Mouse (Mus musculus) lung, adult 2 months (tissue): ENCODE data around the gene Dst. TPM values are rescaled to one million over a fixed set of nuclear protein-coding genes. Genes with fewer than 3 reads are reported as not detected.

Experiments used
- DNase-seq: peaks from one replicate; pipeline ENCODE4 v3.0.0; 2022
- H3K4me1 ChIP-seq: fragments of 200-500 bp; 2 replicates; pipeline ENCODE4 v1.6.1; 2011; ENCODE audit warnings: low read length; ENCODE audit not compliant: control insufficient read depth, insufficient read depth
- H3K4me3 ChIP-seq: fragments of 200-500 bp; replicated peaks from 2 replicates; pipeline ENCODE3; 2011; ENCODE audit warnings: low read depth, mild to moderate bottlenecking, control low read depth, low read length; ENCODE audit errors: extremely low read depth
- CTCF ChIP-seq: fragments of 200-500 bp; IDR thresholded peaks from 2 replicates; pipeline ENCODE4 v1.5.1; 2011; ENCODE audit warnings: mild to moderate bottlenecking, low read length, control low read depth; ENCODE audit not compliant: insufficient read depth
- POLR2A ChIP-seq: fragments of 200-500 bp; IDR thresholded peaks from 2 replicates; pipeline ENCODE4 v1.6.1; 2011; ENCODE audit warnings: low read depth, mild to moderate bottlenecking, control low read depth, low read length, borderline replicate concordance; ENCODE audit errors: extremely low read depth
- WGBS: fragments of 180-500 bp; shearing (Covaris S2); methylation state at CpG from one replicate; pipeline ENCODE4 v1.1.7; 2018; 5-methylcytosine and 5-hydroxymethylcytosine counted together
- polyA plus RNA-seq: library from polyadenylated mRNA; depleted of rRNA; stranded (reverse); fragments of >200 nt; gene quantifications from 2 replicates; pipeline ENCODE4 v1.2.3, GENCODE M21; 2012

Dst gene
- polyA plus RNA-seq, 1 experiment, result 55.4 TPM

- TF ChIP-seq CTCF, result no peak
- no peak for TF ChIP-seq POLR2A
- WGBS, result 65% methylated on average over 7 of the region's 7 CpGs
Measured at GRCm38 (mm10) chr1:33922975-33923374, 14.9 kb downstream of the Dst start.

GRCm38 (mm10) chr1:33925283-33925682 lies 17.3 kb downstream of the Dst start:
- Histone ChIP-seq H3K4me1 (no peaks in the 10 kb centered on the region), H3K4me3 (no peak overlapping the region)
- WGBS, result 56% methylated on average over 3 of the region's 3 CpGs
- no peak for DNase-seq
- TF ChIP-seq POLR2A (no peak), CTCF (no peak)

More at GRCm38 (mm10) chr1:33922975-33923374, 14.9 kb downstream of the Dst start:
- H3K4me3 ChIP-seq, result no peak overlapping the region
- H3K4me1 ChIP-seq, result no peaks in the 10 kb centered on the region
- no peak for DNase-seq

- DNase-seq, result no peak
- TF ChIP-seq CTCF (no peak), POLR2A (no peak)
- no peaks in the 10 kb centered on the region for H3K4me1 ChIP-seq
- no peak overlapping the region for H3K4me3 ChIP-seq
- WGBS, result 73% methylated on average over 7 of the region's 7 CpGs
Measured at GRCm38 (mm10) chr1:33927466-33927865, 19.4 kb downstream of the Dst start.

- 89% methylated on average over 8 of the region's 8 CpGs for WGBS
- H3K4me3 ChIP-seq, result no peak overlapping the region
- H3K4me1 ChIP-seq, result no peaks in the 10 kb centered on the region
- TF ChIP-seq POLR2A (no peak), CTCF (no peak)
- no peak for DNase-seq
Measured at GRCm38 (mm10) chr1:33931791-33932190, 23.8 kb downstream of the Dst start.

- TF ChIP-seq POLR2A (no peak), CTCF (no peak)
- H3K4me3 ChIP-seq, result no peak overlapping the region
- WGBS, result 89% methylated on average over 3 of the region's 3 CpGs
- no peak for DNase-seq
- H3K4me1 ChIP-seq, result no peaks in the 10 kb centered on the region
Measured at GRCm38 (mm10) chr1:33932196-33932595, 24.2 kb downstream of the Dst start.

- TF ChIP-seq POLR2A (no peak), CTCF (no peak)
- 69% methylated on average over 14 of the region's 14 CpGs for WGBS
Measured at GRCm38 (mm10) chr1:33932845-33933499, 24.9 kb downstream of the Dst start.

GRCm38 (mm10) chr1:33935946-33936345 lies 27.9 kb downstream of the Dst start:
- H3K4me1 ChIP-seq, result no peaks in the 10 kb centered on the region
- TF ChIP-seq CTCF, result no peak
- TF ChIP-seq POLR2A, result no peak
- 83% methylated on average over 3 of the region's 3 CpGs for WGBS
- DNase-seq, result no peak
- H3K4me3 ChIP-seq, result no peak overlapping the region

More at GRCm38 (mm10) chr1:33932845-33933499, 24.9 kb downstream of the Dst start:
- Histone ChIP-seq H3K4me1 (no peaks in the 10 kb centered on the region), H3K4me3 (no peak overlapping the region)
- no peak for DNase-seq

- no peaks in the 10 kb centered on the region for H3K4me1 ChIP-seq
- WGBS, result 65% methylated on average over 5 of the region's 5 CpGs
- TF ChIP-seq CTCF (no peak), POLR2A (no peak)
- no peak for DNase-seq
- H3K4me3 ChIP-seq, result no peak overlapping the region
Measured at GRCm38 (mm10) chr1:33939828-33940227, 31.8 kb downstream of the Dst start.

GRCm38 (mm10) chr1:33940364-33940928 lies 32.4 kb downstream of the Dst start:
- TF ChIP-seq CTCF (no peak), POLR2A (no peak)
- Histone ChIP-seq H3K4me3 (no peak overlapping the region), H3K4me1 (no peaks in the 10 kb centered on the region)
- DNase-seq, result no peak
- WGBS, result 65% methylated on average over 11 of the region's 11 CpGs

- DNase-seq, result no peak
- Histone ChIP-seq H3K4me1 (no peaks in the 10 kb centered on the region), H3K4me3 (no peak overlapping the region)
- TF ChIP-seq POLR2A (no peak), CTCF (no peak)
- WGBS, result 80% methylated on average over 8 of the region's 8 CpGs
Measured at GRCm38 (mm10) chr1:33942638-33943037, 34.6 kb downstream of the Dst start.
